Mouse (Mus musculus): Measurements from ENCODE around the gene Ing2. TPM values are rescaled to one million over a fixed set of nuclear protein-coding genes. Genes with fewer than 3 reads are reported as not detected.

Gene Ing2
- total and polyA plus RNA-seq, 3 experiments, result 2.6 to 4.9 (median 3.8) TPM

DNA sequence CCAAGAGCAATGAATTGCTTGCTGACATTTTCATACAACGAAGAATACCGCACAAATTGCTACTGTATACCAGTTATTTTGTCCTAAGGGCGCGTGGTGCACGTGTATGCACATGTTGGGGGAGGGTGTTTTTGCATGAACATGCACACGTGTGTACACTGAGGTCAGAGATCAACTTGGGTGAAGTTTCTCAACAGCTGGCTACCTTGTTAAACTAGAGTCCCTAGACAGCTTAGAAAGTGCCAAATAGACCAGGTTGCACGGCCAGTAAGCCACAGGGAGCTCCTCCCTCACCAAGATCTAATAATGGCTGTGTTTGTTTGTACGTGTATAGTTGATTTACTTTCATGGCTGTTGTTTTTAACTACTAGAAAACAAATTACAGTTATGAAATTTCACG, 25.8 kb downstream of the Ing2 start:
- no peak for TF ChIP-seq EP300 (IDR thresholded peaks at IDR 0.05; ENCODE audit: insufficient read depth, low read depth, low read length)
- TF ChIP-seq CTCF (IDR thresholded peaks at IDR 0.05), result no peak
- no peak for TF ChIP-seq POLR2A (IDR thresholded peaks at IDR 0.05; ENCODE audit: insufficient read depth, low read depth, low read length)
- DNase-seq, result no peak
- Histone ChIP-seq H3K4me3 (no peak overlapping the region), H3K9ac (ENCODE audit: low read depth, low read length) (no peak overlapping the region), H3K36me3 (ENCODE audit: control insufficient read depth, insufficient read depth, low read length) (no peaks in the 10 kb centered on the region), H3K79me2 (replicated peaks; ENCODE audit: control insufficient read depth, insufficient read depth, low read length) (no peaks in the 10 kb centered on the region), H3K27me3 (ENCODE audit: control insufficient read depth, insufficient read depth, low read length) (no peaks in the 10 kb centered on the region), H3K27ac (no peak overlapping the region), H3K4me1 (ENCODE audit: control insufficient read depth, insufficient read depth, low read length) (no peaks in the 10 kb centered on the region)
- WGBS, result 89% methylated on average over 9 of the region's 9 CpGs
- intact Hi-C loops (cut with DNase I), result no loop called here

DNA sequence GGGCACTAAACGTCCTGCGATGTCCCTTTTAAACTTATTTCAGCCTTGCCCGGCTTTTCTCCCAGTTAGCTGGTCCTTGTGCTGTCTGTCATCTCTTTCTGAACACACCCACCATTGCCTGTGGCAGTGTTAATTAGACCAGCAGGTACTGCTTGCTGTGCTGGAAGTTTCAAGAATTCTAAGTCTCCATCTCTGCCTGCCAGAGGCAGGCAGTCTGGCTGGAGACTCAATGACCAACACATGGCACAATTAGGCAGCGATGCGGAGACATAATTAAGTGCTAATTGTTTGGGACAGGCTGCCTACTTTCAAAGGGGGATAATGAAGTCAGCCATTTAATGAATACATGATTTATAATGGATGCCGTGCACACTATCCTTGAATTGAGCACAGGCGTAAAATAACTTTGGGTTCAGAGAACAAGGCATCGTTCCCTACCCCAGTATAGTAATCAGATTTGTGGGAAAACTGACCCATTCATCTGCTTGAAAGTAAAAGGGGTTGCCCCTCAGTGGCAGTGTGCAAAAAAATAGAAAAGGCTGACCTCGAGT, 32.8 kb downstream of the Ing2 start:
- no peak for DNase-seq
- no peak overlapping the region for H3K9ac ChIP-seq (ENCODE audit: low read depth, low read length)
- H3K27me3 ChIP-seq (ENCODE audit: control insufficient read depth, insufficient read depth, low read length), result no peaks in the 10 kb centered on the region
- no peak for TF ChIP-seq CTCF (IDR thresholded peaks at IDR 0.05)
- TF ChIP-seq EP300 (IDR thresholded peaks at IDR 0.05; ENCODE audit: insufficient read depth, low read depth, low read length), result no peak
- no peak for TF ChIP-seq POLR2A (IDR thresholded peaks at IDR 0.05; ENCODE audit: insufficient read depth, low read depth, low read length)
- H3K4me3 ChIP-seq, result no peak overlapping the region
- no peaks in the 10 kb centered on the region for H3K36me3 ChIP-seq (ENCODE audit: control insufficient read depth, insufficient read depth, low read length)
- H3K27ac ChIP-seq, result no peak overlapping the region
- H3K4me1 ChIP-seq (ENCODE audit: control insufficient read depth, insufficient read depth, low read length), result no peaks in the 10 kb centered on the region
- H3K79me2 ChIP-seq (replicated peaks; ENCODE audit: control insufficient read depth, insufficient read depth, low read length), result no peaks in the 10 kb centered on the region
- 91% methylated on average over 9 of the region's 9 CpGs for WGBS
- intact Hi-C loops (cut with DNase I), result no loop called here

DNA sequence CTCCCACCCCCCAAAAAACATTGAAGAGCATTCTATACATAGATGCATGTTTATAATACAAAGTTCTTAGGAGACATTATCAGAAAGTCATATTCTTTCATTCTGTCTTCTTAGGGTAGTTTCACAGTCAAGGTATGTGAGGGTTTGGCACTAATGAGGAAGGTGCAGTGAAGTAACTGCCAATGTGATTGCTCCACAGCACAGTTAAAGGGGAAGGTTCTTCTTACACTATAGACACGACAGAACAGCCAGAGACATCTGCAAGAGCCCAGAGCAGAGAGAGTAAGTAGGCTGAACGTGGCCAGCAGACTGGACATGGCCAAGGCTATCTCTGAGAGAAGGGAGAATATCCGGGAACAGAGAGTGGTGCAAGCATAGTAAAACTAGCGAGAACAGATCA, 38.2 kb downstream of the Ing2 start:
- Histone ChIP-seq H3K27ac (no peak overlapping the region), H3K36me3 (ENCODE audit: control insufficient read depth, insufficient read depth, low read length) (no peaks in the 10 kb centered on the region), H3K79me2 (replicated peaks; ENCODE audit: control insufficient read depth, insufficient read depth, low read length) (no peaks in the 10 kb centered on the region), H3K9ac (ENCODE audit: low read depth, low read length) (no peak overlapping the region), H3K4me3 (no peak overlapping the region), H3K27me3 (ENCODE audit: control insufficient read depth, insufficient read depth, low read length) (no peaks in the 10 kb centered on the region), H3K4me1 (ENCODE audit: control insufficient read depth, insufficient read depth, low read length) (no peaks in the 10 kb centered on the region)
- TF ChIP-seq CTCF (IDR thresholded peaks at IDR 0.05) (no peak), EP300 (IDR thresholded peaks at IDR 0.05; ENCODE audit: insufficient read depth, low read depth, low read length) (no peak), POLR2A (IDR thresholded peaks at IDR 0.05; ENCODE audit: insufficient read depth, low read depth, low read length) (no peak)
- intact Hi-C loops (cut with DNase I), result no loop called here
- 54% methylated on average over 4 of the region's 4 CpGs for WGBS
- DNase-seq, result no peak

DNA sequence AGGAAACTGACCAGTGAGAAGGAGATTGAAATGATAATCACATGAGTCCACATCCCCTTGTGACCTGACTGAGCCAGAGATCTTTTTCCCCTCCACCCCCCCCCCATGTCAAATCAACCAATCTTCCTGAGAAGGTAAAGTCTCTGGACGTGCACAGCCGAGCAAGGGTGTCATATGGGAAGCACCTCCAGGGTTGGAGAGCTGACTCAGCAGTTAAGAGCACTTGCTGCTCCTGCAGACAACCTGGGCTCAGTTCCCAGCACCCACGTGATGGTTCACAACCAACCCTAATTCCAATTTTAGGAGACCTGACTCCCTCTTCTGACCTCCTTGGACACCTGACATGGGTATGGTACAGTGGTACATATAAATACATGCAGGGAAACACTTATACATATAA, 39.3 kb downstream of the Ing2 start:
- no peak overlapping the region for H3K27ac ChIP-seq
- H3K36me3 ChIP-seq (ENCODE audit: control insufficient read depth, insufficient read depth, low read length), result no peaks in the 10 kb centered on the region
- no peak overlapping the region for H3K9ac ChIP-seq (ENCODE audit: low read depth, low read length)
- TF ChIP-seq EP300 (IDR thresholded peaks at IDR 0.05; ENCODE audit: insufficient read depth, low read depth, low read length) (no peak), POLR2A (IDR thresholded peaks at IDR 0.05; ENCODE audit: insufficient read depth, low read depth, low read length) (no peak), CTCF (IDR thresholded peaks at IDR 0.05) (no peak)
- H3K27me3 ChIP-seq (ENCODE audit: control insufficient read depth, insufficient read depth, low read length), result no peaks in the 10 kb centered on the region
- DNase-seq, result no peak
- 75% methylated on average over 3 of the region's 3 CpGs for WGBS
- no peak overlapping the region for H3K4me3 ChIP-seq
- H3K4me1 ChIP-seq (ENCODE audit: control insufficient read depth, insufficient read depth, low read length), result no peaks in the 10 kb centered on the region
- intact Hi-C loops (cut with DNase I), result no loop called here
- no peaks in the 10 kb centered on the region for H3K79me2 ChIP-seq (replicated peaks; ENCODE audit: control insufficient read depth, insufficient read depth, low read length)

DNA sequence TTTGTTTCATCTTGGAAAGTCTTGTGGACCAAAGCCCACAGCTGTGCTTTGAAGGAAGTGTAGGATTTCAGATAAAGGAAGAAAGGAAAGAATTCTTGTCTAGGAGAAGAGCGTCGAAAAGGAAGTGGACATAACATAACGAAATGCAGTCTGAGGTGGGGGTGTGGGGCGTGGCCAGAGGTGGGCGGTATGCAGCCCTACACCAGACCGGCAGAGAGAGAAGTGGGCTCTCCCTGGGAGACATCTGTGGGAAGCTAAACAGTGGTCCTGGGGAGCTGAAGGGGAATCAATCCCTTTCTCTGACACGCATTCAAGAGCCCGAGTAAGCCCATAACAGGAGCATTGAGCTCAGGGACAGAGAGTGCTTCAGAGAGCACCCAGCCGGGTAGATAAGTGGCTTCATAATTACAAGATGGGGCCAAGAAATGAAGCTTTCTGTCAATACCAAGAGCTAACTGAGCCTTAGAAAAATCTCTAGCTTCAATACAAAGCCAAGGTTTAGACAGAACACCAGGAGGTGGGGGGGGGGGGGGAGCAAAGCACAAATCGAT, 40.5 kb downstream of the Ing2 start:
- WGBS, result 33% methylated on average over 10 of the region's 10 CpGs
- no peaks in the 10 kb centered on the region for H3K36me3 ChIP-seq (ENCODE audit: control insufficient read depth, insufficient read depth, low read length)
- no peaks in the 10 kb centered on the region for H3K79me2 ChIP-seq (replicated peaks; ENCODE audit: control insufficient read depth, insufficient read depth, low read length)
- no peak for DNase-seq
- H3K27ac ChIP-seq, result no peak overlapping the region
- intact Hi-C loops (cut with DNase I), result no loop called here
- no peaks in the 10 kb centered on the region for H3K27me3 ChIP-seq (ENCODE audit: control insufficient read depth, insufficient read depth, low read length)
- H3K4me1 ChIP-seq (ENCODE audit: control insufficient read depth, insufficient read depth, low read length), result no peaks in the 10 kb centered on the region
- TF ChIP-seq CTCF (IDR thresholded peaks at IDR 0.05) (no peak), EP300 (IDR thresholded peaks at IDR 0.05; ENCODE audit: insufficient read depth, low read depth, low read length) (no peak), POLR2A (IDR thresholded peaks at IDR 0.05; ENCODE audit: insufficient read depth, low read depth, low read length) (no peak)
- H3K4me3 ChIP-seq, result no peak overlapping the region
- no peak overlapping the region for H3K9ac ChIP-seq (ENCODE audit: low read depth, low read length)

DNA sequence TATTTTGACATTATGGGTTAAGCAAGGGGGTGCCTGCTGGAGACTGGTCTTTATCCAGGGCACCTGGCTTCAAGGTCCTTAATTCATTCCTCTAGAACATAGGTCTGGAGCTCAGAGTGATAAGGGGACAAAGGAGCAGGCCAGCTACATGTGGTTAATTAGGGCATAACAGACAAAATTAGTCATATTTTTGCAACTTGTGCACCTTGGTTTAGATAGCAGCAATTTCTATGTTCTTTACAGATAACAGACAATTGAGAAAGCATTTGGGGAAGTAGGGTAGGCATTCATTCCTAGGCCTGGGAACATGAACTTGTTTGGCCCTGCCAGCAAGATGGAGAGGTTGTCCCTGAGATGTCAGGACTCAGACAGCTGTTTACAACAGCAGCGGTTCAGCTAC, 54.2 kb downstream of the Ing2 start:
- H3K36me3 ChIP-seq (ENCODE audit: control insufficient read depth, insufficient read depth, low read length), result no peaks in the 10 kb centered on the region
- no peaks in the 10 kb centered on the region for H3K79me2 ChIP-seq (replicated peaks; ENCODE audit: control insufficient read depth, insufficient read depth, low read length)
- no peak for DNase-seq
- H3K9ac ChIP-seq (ENCODE audit: low read depth, low read length), result no peak overlapping the region
- no peaks in the 10 kb centered on the region for H3K4me1 ChIP-seq (ENCODE audit: control insufficient read depth, insufficient read depth, low read length)
- TF ChIP-seq POLR2A (IDR thresholded peaks at IDR 0.05; ENCODE audit: insufficient read depth, low read depth, low read length) (no peak), CTCF (IDR thresholded peaks at IDR 0.05) (no peak), EP300 (IDR thresholded peaks at IDR 0.05; ENCODE audit: insufficient read depth, low read depth, low read length) (no peak)
- intact Hi-C loops (cut with DNase I), result no loop called here
- WGBS, result 92% methylated on average over 1 of the region's 1 CpGs
- no peaks in the 10 kb centered on the region for H3K27me3 ChIP-seq (ENCODE audit: control insufficient read depth, insufficient read depth, low read length)
- H3K4me3 ChIP-seq, result no peak overlapping the region
- no peak overlapping the region for H3K27ac ChIP-seq

Other genes with a start within 250 kb of the Ing2 start
- 10 to 100 TPM; 10.1 to 11.3 TPM for gene Stox2, start 229.2 kb downstream of the Ing2 start, total RNA-seq (2021)
- 2.6 and 5.7 TPM in 2 replicates for gene Stox2, start 229.2 kb downstream of the Ing2 start, polyA plus RNA-seq (2012; rRNA removed)
- gene Trappc11, start 142.1 kb downstream of the Ing2 start, total RNA-seq (2021), result 10 to 100 TPM; 19.2 to 20.3 TPM
- gene Trappc11, start 142.1 kb downstream of the Ing2 start, polyA plus RNA-seq (2012; rRNA removed), result 11.7 and 19.3 TPM in 2 replicates
- 10 to 100 TPM; 60.7 to 65.2 TPM for gene Rwdd4a, start 141.9 kb downstream of the Ing2 start, total RNA-seq (2021)
- gene Rwdd4a, start 141.9 kb downstream of the Ing2 start, polyA plus RNA-seq (2012; rRNA removed), result 16.2 and 27.6 TPM in 2 replicates
- 1 to 10 TPM; 7.9 to 8.5 TPM for gene Cdkn2aip, start 38.4 kb upstream of the Ing2 start, total RNA-seq (2021)
- 3.2 and 3.9 TPM in 2 replicates for gene Cdkn2aip, start 38.4 kb upstream of the Ing2 start, polyA plus RNA-seq (2012; rRNA removed)
- not detected for gene Cldn24, start 146.6 kb upstream of the Ing2 start, total RNA-seq (2021)
- not detected in 2 replicates for gene Cldn24, start 146.6 kb upstream of the Ing2 start, polyA plus RNA-seq (2012; rRNA removed)
- gene Cldn22, start 148.9 kb upstream of the Ing2 start, total RNA-seq (2021), result not detected
- 0.35 and 1.2 TPM in 2 replicates for gene Cldn22, start 148.9 kb upstream of the Ing2 start, polyA plus RNA-seq (2012; rRNA removed)

Data from heart, adult 2 months (tissue).